Mouse (Mus musculus) gastrocnemius, adult 2 months (tissue): ENCODE data around the gene Tcf3. TPM values are rescaled to one million over a fixed set of nuclear protein-coding genes. Genes with fewer than 3 reads are reported as not detected.
A peak's percentile ranks its signal among the peaks of the same experiment; 100 is the strongest.

ENCODE experiments used
- DNase-seq: peaks from one replicate; pipeline ENCODE4 v3.0.0; 2022
- H3K27ac ChIP-seq: fragments of 200-600 bp; 2 replicates; pipeline ENCODE4 v1.8.1; 2022; ENCODE audit warnings: mild to moderate bottlenecking
- H3K4me3 ChIP-seq: fragments of 200-600 bp; 2 replicates; pipeline ENCODE4 v1.8.1; 2022; ENCODE audit warnings: mild to moderate bottlenecking, moderate library complexity
- CTCF ChIP-seq: fragments of 200-600 bp; IDR thresholded peaks from 2 replicates; pipeline ENCODE4 v1.8.1; 2022; ENCODE audit warnings: antibody characterized with exemption, mild to moderate bottlenecking, moderate library complexity
- intact Hi-C: fragments of 180-260 bp; cut with DNase I; formaldehyde crosslinking; loops from one replicate; pipeline ENCODE4 v1.15.1; 2025
- total RNA-seq, 2 experiments: library from RNA; stranded (reverse); gene quantifications; 2 replicates each; pipeline ENCODE4 v1.2.3; 2021

The Tcf3 gene
- total RNA-seq, 2 experiments from 2014 or later, result 11.1 to 12.0 TPM

DNA sequence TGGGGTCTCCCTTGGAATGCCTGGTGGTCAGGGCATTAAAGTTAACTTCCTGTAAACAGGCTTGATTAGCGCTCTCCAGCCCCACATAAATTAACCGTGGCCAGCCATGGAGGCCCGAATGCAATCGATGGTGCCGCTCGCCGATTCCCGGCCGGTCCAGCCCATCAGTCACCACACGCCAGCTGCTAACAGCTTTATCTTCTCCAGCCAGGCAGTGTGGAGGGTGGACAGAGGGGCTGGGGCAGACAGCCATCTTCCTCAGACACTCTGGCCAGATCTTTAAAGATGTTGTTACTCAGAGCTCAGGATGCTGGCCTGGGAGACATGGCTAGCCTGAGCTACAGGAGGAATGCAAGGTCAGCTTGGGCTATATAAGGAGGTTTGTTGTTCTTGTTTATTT, 20.2 kb upstream of the Tcf3 start:
- H3K27ac ChIP-seq, result no peak overlapping the region
- intact Hi-C loops, result no loop called here
- no peak overlapping the region for H3K4me3 ChIP-seq
- DNase-seq, result no peak
- no peak for TF ChIP-seq CTCF

DNA sequence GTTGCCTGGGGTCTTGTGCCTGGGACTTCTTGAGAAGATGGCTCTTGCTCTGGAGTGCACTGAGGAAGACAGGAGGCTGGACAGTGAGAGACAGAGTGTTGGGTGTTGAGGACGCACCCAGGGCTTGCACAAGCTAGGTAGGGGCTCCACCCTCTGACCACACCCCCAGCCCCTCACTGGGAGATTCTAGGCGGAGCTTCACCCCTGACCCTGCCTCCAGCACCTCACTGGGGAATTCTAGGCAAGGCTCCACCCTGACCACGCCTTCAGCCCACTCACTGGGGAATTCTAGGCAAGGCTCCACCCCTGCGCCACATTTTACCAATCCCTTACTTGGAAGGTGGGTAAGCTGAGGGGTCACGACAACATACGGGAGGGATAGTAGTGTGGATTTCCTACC, 17.2 kb upstream of the Tcf3 start:
- TF ChIP-seq CTCF, result no peak
- Histone ChIP-seq H3K4me3 (no peak overlapping the region), H3K27ac (no peak overlapping the region)
- intact Hi-C loops, result no loop called here
- DNase-seq, result no peak

DNA sequence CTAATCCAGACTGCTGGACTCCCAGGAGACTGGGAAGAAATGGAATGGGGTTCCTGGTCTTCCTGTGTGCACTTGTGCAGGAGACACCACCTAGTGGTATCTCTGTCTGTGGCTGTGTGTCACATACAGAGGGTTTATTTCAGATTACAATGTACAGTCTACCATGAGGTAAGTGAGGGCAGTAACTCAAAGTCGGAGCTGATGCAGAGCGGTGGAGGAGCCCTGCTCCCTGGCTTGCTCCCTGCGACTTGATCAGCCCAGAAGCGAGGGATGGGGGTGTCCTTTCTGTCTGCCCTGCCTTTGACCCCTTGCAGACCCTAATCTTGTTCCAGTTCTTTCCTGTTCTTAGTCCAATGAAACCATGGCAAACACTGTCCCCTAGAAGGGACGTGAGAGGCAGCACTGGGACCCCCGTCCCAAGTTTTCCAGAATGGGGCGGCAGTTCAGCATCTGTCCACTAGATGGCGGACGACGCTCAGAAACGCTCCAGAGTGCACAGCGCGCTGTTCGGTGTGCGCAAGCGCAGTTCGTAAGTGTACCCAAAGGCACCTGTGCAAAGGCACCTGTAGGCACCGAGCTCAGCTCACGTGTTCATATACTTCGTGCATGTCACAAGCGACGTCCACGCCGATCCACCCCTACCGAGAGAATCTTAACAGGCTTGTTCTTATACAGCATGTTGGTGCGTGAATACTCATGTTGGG, 12.6 kb upstream of the Tcf3 start:
- peak; percentile 85 for DNase-seq
- Histone ChIP-seq H3K4me3 (peak overlapping the region; percentile 33; the same call in 1 of the 2 replicates), H3K27ac (no peak overlapping the region)
- intact Hi-C loops, result loop anchor here (1.0 to 2.0 kb wide), 2 partner anchors 62 to 103 kb away; no protein-coding TSS in a partner anchor
- peak; percentile 100 for TF ChIP-seq CTCF

DNA sequence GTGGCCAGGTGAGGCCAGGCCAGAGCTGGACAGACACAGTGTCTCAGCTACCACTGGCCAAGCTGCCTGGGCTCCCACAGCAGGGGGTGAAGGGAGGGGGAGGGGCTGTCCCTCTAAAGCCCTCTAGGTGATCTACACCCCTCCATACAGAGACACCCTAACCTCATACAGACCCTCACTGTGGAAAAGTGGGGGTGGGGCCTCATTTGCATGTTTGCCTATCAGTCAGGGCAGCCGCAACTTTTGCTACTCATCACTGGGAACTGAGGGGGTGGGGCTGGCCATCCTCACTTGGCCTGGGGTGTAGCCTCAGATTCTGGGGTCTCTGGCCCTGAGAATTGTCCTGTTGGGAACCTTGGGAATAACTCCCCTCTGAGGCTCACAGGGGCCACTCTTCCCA, 11.6 kb upstream of the Tcf3 start:
- no peak for TF ChIP-seq CTCF
- no peak for DNase-seq
- no peak overlapping the region for H3K27ac ChIP-seq
- intact Hi-C loops, result no loop called here
- no peak overlapping the region for H3K4me3 ChIP-seq

DNA sequence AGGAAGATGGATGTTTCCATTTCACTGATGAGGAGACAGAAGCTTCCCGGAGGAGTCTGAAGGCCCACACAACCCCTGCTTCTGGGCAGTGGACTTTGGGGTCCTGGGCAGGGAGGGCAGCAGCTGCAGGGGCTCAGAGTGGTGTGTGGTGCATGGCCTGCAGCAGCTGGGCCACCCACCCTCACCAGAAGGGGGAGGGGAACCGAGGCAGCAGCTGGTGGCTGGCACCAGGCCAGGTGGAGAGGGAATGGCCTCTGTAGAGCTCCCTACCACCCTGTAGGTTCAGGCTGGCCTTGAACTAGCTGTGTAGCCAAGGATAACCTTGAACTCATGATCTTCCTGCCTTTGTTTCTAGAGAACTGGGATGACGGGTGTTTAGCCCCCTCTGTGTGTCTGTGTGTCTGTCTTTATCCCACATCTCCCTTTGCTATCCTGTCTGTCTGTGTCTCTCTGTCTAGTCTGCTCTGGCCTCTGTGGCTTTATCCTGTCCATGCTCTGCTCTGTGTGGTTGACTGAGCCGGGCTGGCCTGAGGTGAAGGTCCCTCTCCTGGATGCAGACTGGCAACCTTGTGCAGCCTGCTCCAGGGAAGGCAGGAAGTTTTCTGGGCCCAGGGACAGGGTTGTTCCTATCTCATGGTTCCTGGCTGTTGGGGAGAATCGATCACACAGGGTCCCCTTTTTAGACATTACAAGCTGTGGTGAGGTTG, 11.0 kb upstream of the Tcf3 start:
- DNase-seq, result no peak
- no peak for TF ChIP-seq CTCF
- intact Hi-C loops, result no loop called here
- Histone ChIP-seq H3K4me3 (no peak overlapping the region), H3K27ac (no peak overlapping the region)

DNA sequence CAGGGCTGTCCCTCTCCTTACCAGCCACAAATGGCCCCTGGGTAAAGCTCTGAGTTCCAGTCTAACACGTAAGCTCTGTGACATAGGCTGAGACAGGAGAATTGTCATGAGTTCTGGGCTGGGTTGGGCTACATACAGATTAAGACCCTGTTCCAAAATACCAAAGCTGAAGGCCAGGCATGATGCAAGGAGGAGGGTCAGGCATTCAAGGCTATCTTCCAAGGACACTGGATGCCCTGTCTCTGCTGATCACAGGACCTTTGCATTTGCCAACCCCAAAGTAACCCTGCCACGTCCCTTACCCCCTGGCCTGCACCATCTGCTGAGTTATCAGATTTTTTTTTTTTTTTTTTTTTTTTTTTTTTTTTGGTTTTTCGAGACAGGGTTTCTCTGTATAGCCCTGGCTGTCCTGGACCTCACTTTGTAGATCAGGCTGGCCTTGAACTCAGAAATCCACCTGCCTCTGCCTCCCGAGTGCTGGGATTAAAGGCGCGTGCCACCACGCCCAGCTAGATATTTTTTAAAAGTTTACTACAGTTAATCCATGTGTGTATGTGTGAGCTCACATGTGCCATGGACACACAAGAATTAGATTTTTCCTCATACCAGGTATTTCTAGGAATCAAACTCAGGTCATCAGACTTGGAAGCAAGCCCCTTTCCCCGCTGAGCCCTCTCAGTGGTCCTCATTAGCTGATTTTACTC, 10.3 kb upstream of the Tcf3 start:
- no peak overlapping the region for H3K27ac ChIP-seq
- intact Hi-C loops, result no loop called here
- DNase-seq, result no peak
- TF ChIP-seq CTCF, result no peak
- H3K4me3 ChIP-seq, result no peak overlapping the region

DNA sequence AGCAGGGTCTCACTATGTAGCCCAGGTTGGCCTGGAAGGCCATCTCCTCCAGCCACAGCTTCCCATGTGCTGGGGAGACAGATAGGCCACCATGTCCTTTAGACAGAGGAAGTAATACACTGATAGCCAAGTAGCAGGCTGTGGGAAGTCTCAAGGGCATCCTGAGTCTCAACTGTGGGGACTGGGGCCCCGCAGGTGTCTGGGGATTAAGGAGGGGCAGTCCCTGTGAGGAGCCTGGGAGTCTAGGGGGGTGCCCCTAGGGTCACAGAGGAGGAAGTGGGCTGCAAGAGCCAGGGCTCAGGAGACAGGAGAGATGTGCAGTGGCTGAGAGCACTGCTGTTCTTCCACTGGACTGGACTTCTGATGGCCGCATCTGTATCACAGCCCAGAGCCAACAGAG, 9.5 kb upstream of the Tcf3 start:
- no peak for TF ChIP-seq CTCF
- no peak overlapping the region for H3K4me3 ChIP-seq
- intact Hi-C loops, result no loop called here
- DNase-seq, result no peak
- H3K27ac ChIP-seq, result no peak overlapping the region

DNA sequence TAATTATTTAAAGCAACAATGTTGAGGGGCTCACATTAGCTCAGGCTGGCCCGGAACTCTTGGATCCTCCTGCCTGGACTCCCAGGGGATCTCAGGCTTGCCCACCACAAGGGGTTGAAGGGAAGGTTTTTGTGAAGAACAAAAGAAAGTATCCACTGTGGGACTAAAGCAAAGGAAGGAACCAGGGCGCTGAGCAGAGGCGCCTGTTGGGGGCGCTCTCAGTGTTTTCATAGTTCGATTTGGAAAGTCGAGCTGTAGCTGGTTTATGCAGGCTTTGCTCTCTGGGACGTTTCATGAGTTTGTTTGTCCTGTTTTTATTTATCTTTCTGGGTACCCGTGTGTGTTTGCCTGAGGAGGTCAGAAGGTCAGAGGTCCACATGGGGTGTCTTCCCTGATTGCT, 8.2 kb upstream of the Tcf3 start:
- intact Hi-C loops, result no loop called here
- H3K27ac ChIP-seq, result no peak overlapping the region
- no peak for DNase-seq
- peak; percentile 9; the same call in 1 of the 2 replicates for TF ChIP-seq CTCF
- no peak overlapping the region for H3K4me3 ChIP-seq

DNA sequence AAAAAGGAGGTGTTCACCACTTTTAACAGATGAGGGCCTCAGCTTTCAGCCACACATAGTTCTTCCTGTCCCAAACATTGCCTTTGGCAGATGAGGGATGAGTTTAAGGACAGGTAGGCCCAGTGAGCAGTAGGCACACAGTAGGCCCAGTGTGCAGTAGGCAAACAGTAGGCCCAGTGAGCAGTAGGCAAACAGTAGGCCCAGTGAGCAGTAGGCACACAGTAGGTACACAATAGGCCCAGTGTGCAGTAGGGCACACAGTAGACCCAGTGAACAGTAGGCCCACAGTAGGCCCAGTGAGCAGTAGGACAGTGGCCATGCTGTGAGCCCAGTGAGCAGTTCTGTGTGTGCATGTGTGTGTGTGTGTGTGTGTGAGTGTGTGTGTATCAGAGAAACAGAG, 6.6 kb upstream of the Tcf3 start:
- no peak overlapping the region for H3K4me3 ChIP-seq
- intact Hi-C loops, result no loop called here
- no peak overlapping the region for H3K27ac ChIP-seq

DNA sequence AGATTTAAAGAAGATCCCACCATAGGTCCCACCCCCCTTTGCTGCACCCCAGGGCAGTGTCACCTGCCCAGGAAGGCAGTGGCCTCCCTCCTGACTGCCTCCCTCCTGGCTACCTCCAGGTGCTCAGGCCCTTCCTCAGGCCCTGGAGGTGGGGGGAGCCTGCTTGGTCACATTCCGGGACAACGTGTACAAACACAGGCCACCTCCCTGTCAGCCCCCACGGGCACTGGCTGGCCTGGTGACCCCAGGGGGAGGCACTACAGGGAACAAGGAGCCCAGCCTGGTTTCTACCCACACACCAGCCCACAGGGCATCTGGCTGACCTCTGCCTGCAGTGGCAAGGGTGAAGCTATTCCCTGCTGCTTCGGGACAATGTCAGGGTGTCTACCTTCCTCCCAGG, 4.5 kb upstream of the Tcf3 start:
- TF ChIP-seq CTCF, result no peak
- Histone ChIP-seq H3K27ac (no peak overlapping the region), H3K4me3 (no peak overlapping the region)
- no peak for DNase-seq
- intact Hi-C loops, result loop anchor here (10.0 kb wide), 1 partner anchor 827 kb away; the partner anchor contains the start of genes Apba3 and Mrpl54

More for the DNA sequence above, 6.6 kb upstream of the Tcf3 start:
- TF ChIP-seq CTCF, result no peak
- no peak for DNase-seq

DNA sequence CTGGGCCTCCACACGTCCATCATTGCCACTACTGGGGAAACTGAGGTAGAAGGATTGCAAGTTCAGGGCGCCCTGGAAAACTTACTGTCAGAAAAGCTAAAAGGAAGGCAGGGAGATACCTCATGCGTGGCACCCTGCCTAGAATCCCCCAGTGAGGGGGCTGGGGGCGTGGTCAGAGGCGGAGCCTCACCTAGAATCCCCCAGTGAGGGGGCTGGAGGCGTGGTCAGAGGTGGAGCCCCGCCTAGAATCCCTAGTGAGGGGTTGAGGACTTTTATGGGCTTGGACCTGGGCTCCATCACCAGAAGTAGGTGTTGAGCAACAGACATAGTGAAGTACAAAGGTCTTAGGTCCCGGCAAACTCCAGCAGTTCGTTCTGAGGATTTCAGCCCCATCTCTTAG, 2.8 kb upstream of the Tcf3 start:
- H3K27ac ChIP-seq, result no peak overlapping the region
- DNase-seq, result no peak
- no peak for TF ChIP-seq CTCF
- H3K4me3 ChIP-seq, result no peak overlapping the region
- intact Hi-C loops, result loop anchor here (10.0 kb wide), 1 partner anchor 829 kb away; the partner anchor contains the start of genes Apba3 and Mrpl54

DNA sequence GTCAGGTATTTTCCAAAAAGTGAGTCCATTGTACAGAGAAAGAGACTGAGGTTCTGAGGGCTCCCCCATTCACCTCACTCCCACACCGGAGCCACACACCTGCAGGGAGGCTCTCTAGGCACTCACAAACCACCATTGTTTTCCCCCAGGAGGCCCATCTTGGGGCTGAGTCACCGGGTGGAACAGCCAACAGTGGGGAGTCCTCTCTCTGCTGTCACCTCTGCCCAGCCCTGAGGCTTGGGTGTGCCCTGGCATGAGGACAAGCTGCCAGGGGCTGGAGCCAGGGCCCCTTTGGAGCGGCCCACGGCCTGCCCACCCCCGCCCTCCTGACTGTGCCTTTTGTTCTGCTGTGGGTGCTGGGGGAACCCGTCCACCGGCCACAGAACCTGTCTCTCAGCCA, 2.3 kb upstream of the Tcf3 start:
- H3K27ac ChIP-seq, result no peak overlapping the region
- no peak overlapping the region for H3K4me3 ChIP-seq
- no peak for DNase-seq
- TF ChIP-seq CTCF, result no peak
- intact Hi-C loops, result loop anchor here (10.0 kb wide), 1 partner anchor 829 kb away; the partner anchor contains the start of genes Apba3 and Mrpl54

DNA sequence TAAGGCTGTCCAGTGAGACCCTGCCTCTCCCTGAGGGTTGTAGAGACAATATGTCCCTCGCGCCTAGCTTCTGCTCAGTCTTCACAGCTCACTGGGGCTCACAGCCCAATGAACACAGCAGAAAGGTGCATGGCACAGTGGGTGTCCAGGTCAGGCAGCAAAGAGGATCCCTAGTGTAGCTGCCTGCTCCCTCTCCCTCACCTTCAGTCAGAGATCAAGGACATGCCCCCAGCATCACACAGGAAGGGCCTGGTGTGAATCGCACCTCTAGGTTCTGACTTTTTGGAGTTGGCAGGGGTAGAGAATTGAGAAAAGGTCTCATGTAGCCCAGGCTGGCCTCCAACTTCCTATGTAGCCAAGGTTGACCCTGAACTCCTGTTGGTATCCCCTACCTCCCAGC, 1.4 kb upstream of the Tcf3 start:
- Histone ChIP-seq H3K4me3 (no peak overlapping the region), H3K27ac (no peak overlapping the region; the same call in 1 of the 2 replicates)
- no peak for DNase-seq
- intact Hi-C loops, result loop anchor here (10.0 kb wide), 1 partner anchor 830 kb away; the partner anchor contains the start of genes Apba3 and Mrpl54
- no peak for TF ChIP-seq CTCF
